Mouse (Mus musculus) testis, adult 2 months (tissue): ENCODE data around the gene Arhgap40.

Source experiments
- CTCF ChIP-seq: fragments of 200-500 bp; IDR thresholded peaks from 2 replicates; pipeline ENCODE4 v1.5.1; 2012; ENCODE audit warnings: low read depth, mild to moderate bottlenecking, inconsistent platforms, low read length, moderate library complexity; ENCODE audit not compliant: control insufficient read depth, insufficient read depth, insufficient replicate concordance
- POLR2A ChIP-seq: fragments of 200-500 bp; IDR thresholded peaks from 2 replicates; pipeline ENCODE4 v1.6.1; 2012; ENCODE audit warnings: low read depth, mild to moderate bottlenecking, inconsistent platforms, low read length, moderate library complexity; ENCODE audit not compliant: control insufficient read depth

DNA sequence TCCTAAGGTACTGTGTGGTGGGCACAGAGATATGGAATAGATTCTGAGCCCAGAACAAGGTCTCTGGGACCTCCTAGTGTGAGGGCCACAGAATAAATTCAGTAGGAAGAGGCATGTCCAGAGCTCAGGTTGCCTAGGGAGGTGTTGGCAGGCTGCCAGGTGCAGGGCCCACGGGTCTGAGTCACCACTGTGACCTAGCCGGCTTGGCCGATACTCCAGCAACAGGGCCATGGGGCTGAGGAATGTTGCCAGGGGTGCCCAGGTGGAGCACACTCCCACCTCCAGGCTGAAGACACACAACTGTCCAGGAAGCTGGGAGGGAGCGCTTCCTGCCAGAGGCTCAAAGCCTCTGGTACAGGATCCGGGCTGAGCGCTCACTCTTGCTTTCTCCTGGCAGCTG is 1.9 kb upstream of the Arhgap40 start:
- no peak for TF ChIP-seq CTCF
- TF ChIP-seq POLR2A = no peak
